Mouse (Mus musculus) macrophage (primary cell): ENCODE measurements around the gene Syt6. TPM values are rescaled to one million over a fixed set of nuclear protein-coding genes. Genes with fewer than 3 reads are reported as not detected.

ENCODE experiments used
- H3K27ac ChIP-seq: fragments of 350-480 bp; formaldehyde crosslinking; 2 replicates; pipeline ENCODE4 v1.9.0; 2021
- H3K36me3 ChIP-seq: fragments of 350-480 bp; formaldehyde crosslinking; 2 replicates; pipeline ENCODE4 v1.9.0; 2021; ENCODE audit errors: inconsistent target
- H3K4me3 ChIP-seq: fragments of 350-480 bp; formaldehyde crosslinking; 2 replicates; pipeline ENCODE4 v1.9.0; 2021; ENCODE audit errors: inconsistent target
- H3K79me2 ChIP-seq: fragments of 350-480 bp; formaldehyde crosslinking; 2 replicates; pipeline ENCODE4 v1.9.0; 2021; ENCODE audit errors: inconsistent target
- WGBS: methylation state at CpG from one replicate; pipeline ENCODE4 v1.1.7; 2026; ENCODE audit warnings: inconsistent platforms; ENCODE audit not compliant: missing documents; 5-methylcytosine and 5-hydroxymethylcytosine counted together
- polyA plus RNA-seq: library from polyadenylated mRNA; stranded (reverse); fragments of 250-400 nt; gene quantifications from 3 replicates; pipeline ENCODE4 v1.2.4, GENCODE M21; 2018; ENCODE audit warnings: inconsistent platforms

Syt6 gene
- polyA plus RNA-seq, 1 experiment from 2014 or later = not detected

DNA sequence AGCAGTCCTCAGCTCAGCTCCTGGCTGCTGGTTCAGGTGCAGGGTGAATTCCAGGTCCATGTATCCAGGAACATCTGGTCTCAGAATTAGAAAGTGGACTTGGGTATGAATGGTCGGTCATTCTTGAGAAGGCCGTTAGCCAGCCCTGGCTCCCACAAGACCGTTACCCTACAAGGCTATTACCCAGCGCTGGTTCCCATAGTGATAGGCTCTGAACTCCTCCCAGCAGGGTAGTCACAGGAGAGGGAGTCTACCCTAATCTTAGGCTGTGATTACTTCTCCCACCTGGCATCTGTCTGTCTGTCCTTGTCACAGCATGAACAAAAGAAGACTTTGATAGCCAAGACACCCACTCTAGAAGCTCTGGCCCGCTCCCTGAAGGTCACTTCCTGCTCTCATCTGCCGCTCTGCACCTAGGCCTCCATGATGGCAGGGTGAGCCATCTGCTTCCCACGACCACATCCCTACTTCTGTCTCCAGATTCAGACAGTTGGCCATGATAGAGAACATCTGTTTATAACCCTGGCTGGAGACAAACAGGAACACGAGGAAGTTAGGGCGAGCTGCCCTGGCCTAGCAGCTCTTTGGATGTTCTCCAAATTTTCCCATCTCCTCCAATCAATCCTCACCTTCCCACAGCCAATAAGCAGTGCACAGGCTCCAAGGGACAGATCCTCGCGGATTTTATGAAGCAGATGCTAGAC is 72.3 kb downstream of the Syt6 start:
- 93% methylated on average over 11 of the region's 11 CpGs for WGBS

GRCm38 (mm10) chr3:103648486-103648885 is 73.5 kb downstream of the Syt6 start:
- H3K4me3 ChIP-seq = no peak overlapping the region
- H3K27ac ChIP-seq = no peak overlapping the region
- H3K36me3 ChIP-seq = no peaks in the 10 kb centered on the region
- 81% methylated on average over 4 of the region's 4 CpGs for WGBS
- no peaks in the 10 kb centered on the region for H3K79me2 ChIP-seq

More for the DNA sequence above, 72.3 kb downstream of the Syt6 start:
- no peaks in the 10 kb centered on the region for H3K36me3 ChIP-seq
- no peak overlapping the region for H3K4me3 ChIP-seq
- H3K27ac ChIP-seq = no peak overlapping the region
- H3K79me2 ChIP-seq = no peaks in the 10 kb centered on the region

GRCm38 (mm10) chr3:103649716-103650115 is 74.7 kb downstream of the Syt6 start:
- H3K79me2 ChIP-seq = no peaks in the 10 kb centered on the region
- 99% methylated on average over 6 of the region's 6 CpGs for WGBS
- H3K27ac ChIP-seq = no peak overlapping the region
- H3K36me3 ChIP-seq = no peaks in the 10 kb centered on the region
- H3K4me3 ChIP-seq = no peak overlapping the region

- Histone ChIP-seq H3K36me3 (no peaks in the 10 kb centered on the region), H3K79me2 (no peaks in the 10 kb centered on the region), H3K27ac (no peak overlapping the region), H3K4me3 (no peak overlapping the region)
- 80% methylated on average over 1 of the region's 1 CpGs for WGBS
Measured at GRCm38 (mm10) chr3:103650406-103650805, 75.4 kb downstream of the Syt6 start.

GRCm38 (mm10) chr3:103660012-103660411 is 85.0 kb downstream of the Syt6 start:
- H3K4me3 ChIP-seq = no peak overlapping the region
- no peaks in the 10 kb centered on the region for H3K36me3 ChIP-seq
- 44% methylated on average over 2 of the region's 2 CpGs for WGBS
- H3K79me2 ChIP-seq = no peaks in the 10 kb centered on the region
- H3K27ac ChIP-seq = no peak overlapping the region

DNA sequence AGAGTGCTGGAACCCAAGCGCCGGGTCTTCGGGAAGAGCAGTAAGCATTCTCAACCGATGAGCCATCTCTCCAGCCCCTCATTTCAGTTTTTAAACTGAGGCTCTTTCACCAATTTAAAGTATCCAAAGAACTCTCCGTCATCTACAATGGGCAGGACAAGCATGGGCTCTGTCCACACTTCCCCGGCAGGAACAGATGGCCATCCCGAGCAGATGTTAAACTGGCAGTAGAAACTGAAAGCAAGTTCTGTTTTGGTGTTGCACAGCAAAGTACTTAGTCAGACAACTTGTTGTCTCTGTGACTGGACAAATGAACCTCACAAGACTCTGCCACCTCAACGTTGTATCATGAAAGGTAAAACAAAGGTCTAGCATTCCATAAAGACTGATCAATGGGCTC is 86.7 kb downstream of the Syt6 start:
- H3K36me3 ChIP-seq = no peaks in the 10 kb centered on the region
- H3K4me3 ChIP-seq = no peak overlapping the region
- H3K27ac ChIP-seq = no peak overlapping the region
- no peaks in the 10 kb centered on the region for H3K79me2 ChIP-seq
- WGBS = 84% methylated on average over 8 of the region's 8 CpGs

GRCm38 (mm10) chr3:103663385-103663784 is 88.4 kb downstream of the Syt6 start:
- 100% methylated on average over 3 of the region's 3 CpGs for WGBS

GRCm38 (mm10) chr3:103672113-103672512 is 97.1 kb downstream of the Syt6 start:
- H3K79me2 ChIP-seq = no peaks in the 10 kb centered on the region
- no peaks in the 10 kb centered on the region for H3K36me3 ChIP-seq
- H3K4me3 ChIP-seq = no peak overlapping the region
- WGBS = 87% methylated on average over 4 of the region's 4 CpGs
- H3K27ac ChIP-seq = no peak overlapping the region

More at GRCm38 (mm10) chr3:103663385-103663784, 88.4 kb downstream of the Syt6 start:
- Histone ChIP-seq H3K4me3 (no peak overlapping the region), H3K27ac (no peak overlapping the region), H3K36me3 (no peaks in the 10 kb centered on the region), H3K79me2 (no peaks in the 10 kb centered on the region)

GRCm38 (mm10) chr3:103672716-103673115 is 97.7 kb downstream of the Syt6 start:
- H3K27ac ChIP-seq = no peak overlapping the region

DNA sequence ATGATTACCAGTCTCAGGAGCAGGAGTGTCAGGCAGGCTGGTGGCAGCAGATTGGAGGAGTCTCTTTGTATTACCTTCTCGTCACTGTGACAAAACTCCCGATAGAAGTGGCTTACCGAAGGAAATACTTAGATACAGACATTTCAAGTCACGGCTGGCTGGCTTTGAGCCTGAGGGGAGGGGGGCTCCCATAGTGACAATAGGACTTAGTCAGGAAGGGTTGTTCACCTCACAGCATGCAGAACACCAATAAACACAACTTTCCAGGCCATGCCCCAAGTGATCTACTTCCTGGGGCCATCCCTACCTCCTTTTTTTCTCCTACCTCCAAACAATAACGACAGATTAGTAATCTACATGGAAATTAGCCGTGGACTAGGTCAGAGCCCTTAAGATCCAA is 103.8 kb downstream of the Syt6 start:
- no peak overlapping the region for H3K4me3 ChIP-seq
- H3K79me2 ChIP-seq = no peaks in the 10 kb centered on the region
- no peak overlapping the region for H3K27ac ChIP-seq
- H3K36me3 ChIP-seq = no peaks in the 10 kb centered on the region
- WGBS = 66% methylated on average over 6 of the region's 6 CpGs

More at GRCm38 (mm10) chr3:103672716-103673115, 97.7 kb downstream of the Syt6 start:
- WGBS = 73% methylated on average over 7 of the region's 7 CpGs
- no peaks in the 10 kb centered on the region for H3K79me2 ChIP-seq
- no peaks in the 10 kb centered on the region for H3K36me3 ChIP-seq
- H3K4me3 ChIP-seq = no peak overlapping the region

GRCm38 (mm10) chr3:103682473-103682872 is 107.4 kb downstream of the Syt6 start:
- H3K27ac ChIP-seq = no peak overlapping the region
- WGBS = 77% methylated on average over 4 of the region's 4 CpGs

GRCm38 (mm10) chr3:103683234-103683965 is 108.4 kb downstream of the Syt6 start:
- Histone ChIP-seq H3K79me2 (no peaks in the 10 kb centered on the region), H3K36me3 (no peaks in the 10 kb centered on the region), H3K4me3 (no peak overlapping the region), H3K27ac (no peak overlapping the region)
- 33% methylated on average over 21 of the region's 21 CpGs for WGBS

More at GRCm38 (mm10) chr3:103682473-103682872, 107.4 kb downstream of the Syt6 start:
- H3K36me3 ChIP-seq = no peaks in the 10 kb centered on the region
- H3K4me3 ChIP-seq = no peak overlapping the region
- no peaks in the 10 kb centered on the region for H3K79me2 ChIP-seq

DNA sequence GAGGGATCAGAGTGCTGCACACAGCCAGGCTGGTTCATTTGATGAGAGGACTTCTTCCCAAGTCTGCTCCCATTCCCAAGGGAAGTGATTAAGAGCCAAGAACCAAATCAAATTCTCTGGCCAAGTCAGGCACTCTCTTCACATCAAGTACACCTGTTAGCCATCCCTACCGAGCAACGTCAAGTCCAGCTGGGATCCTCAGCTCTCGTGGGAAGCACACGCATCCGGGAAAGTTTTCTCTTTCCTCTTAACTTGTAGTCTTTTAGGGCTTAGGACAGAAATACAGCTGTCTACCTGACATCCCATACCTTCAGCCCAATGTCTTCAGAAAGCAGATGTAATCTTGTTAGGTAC is 108.9 kb downstream of the Syt6 start:
- Histone ChIP-seq H3K4me3 (no peak overlapping the region), H3K27ac (no peak overlapping the region), H3K79me2 (no peaks in the 10 kb centered on the region), H3K36me3 (no peaks in the 10 kb centered on the region)
- WGBS = 75% methylated on average over 5 of the region's 5 CpGs

GRCm38 (mm10) chr3:103689043-103689442 is 114.0 kb downstream of the Syt6 start:
- H3K36me3 ChIP-seq = no peaks in the 10 kb centered on the region
- H3K27ac ChIP-seq = no peak overlapping the region
- 86% methylated on average over 1 of the region's 1 CpGs for WGBS
- no peaks in the 10 kb centered on the region for H3K79me2 ChIP-seq
- no peak overlapping the region for H3K4me3 ChIP-seq

DNA sequence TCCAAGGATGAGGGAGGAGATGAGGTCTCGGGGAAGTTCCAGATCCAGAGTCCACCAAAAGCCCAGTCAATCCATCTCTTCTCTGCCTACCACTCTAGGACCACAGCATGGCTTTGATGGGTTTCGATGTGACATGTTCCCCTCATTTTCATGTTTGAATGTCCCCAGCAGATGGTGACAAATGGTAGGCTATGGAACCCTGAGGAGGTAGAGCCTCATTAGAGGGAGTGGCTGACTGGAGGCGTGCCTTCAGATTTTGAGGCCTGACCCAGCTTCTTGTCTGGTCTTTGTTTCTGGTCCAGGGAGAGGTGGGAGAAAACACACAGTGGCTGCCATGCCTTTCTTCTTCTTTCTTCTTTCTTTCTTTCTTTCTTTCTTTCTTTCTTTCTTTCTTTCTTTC is 115.5 kb downstream of the Syt6 start:
- Histone ChIP-seq H3K27ac (no peak overlapping the region), H3K36me3 (no peaks in the 10 kb centered on the region), H3K79me2 (no peaks in the 10 kb centered on the region), H3K4me3 (no peak overlapping the region)
- 77% methylated on average over 3 of the region's 3 CpGs for WGBS
